Mouse (Mus musculus): ENCODE data around the gene Ctcf.

The Ctcf gene

DNA sequence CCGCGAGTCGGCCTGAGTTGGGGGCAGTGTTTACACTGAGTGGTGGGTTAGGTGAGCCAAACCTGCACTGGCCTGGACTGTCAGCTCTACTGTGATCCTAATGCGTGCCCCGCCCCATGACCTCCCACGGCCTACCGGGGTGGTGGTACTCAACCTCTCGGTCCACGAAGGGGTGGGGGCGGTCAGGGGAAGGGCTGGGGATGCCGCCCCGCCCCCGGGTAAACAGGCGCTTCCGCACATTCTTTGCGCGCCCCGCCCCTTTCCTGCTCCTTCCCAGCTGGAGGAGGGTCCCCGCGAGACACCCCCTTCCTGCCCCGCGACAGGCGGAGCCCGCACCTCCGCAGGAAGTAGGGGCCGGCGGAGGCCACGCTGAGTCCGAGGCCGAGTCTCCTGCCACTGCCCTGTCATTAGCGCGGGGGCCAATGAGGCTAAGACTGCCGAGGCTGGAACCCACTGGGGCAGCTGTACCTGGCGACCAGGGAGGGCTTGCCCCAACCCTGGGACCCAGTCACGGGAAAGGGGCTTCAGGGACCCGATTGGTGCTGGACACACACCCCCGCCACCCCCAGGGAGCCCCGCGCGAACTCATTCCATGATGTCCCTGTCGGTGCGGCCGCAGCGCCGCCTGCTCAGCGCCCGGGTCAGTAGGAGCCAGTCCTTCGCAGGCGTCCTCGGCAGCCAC lies 22.4 kb upstream of the Ctcf start:
- in situ Hi-C loops (cut with MboI; ENCODE audit: unreplicated experiment in 2 of 2) = no loop called here

DNA sequence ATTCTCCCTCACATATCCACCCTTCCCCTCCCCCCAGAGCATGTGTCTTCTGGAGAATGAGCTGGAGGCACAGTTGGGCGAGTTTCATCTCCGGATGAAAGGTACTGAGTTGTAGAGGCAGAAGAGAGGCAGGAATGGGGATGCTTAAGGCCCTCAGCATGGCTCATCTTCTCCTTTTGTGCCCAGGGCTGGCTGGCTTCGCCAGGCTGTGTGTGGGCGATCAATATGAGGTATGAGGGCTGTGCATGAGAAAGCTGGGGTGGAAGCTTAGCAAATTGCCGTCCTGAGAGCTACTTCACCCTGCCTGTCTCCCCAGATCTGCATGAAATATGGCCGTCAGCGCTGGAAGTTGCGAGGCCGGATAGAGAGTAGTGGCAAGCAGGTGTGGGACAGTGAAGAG lies 20.4 kb upstream of the Ctcf start:
- in situ Hi-C loops (cut with MboI; ENCODE audit: unreplicated experiment in 2 of 2) = no loop called here

DNA sequence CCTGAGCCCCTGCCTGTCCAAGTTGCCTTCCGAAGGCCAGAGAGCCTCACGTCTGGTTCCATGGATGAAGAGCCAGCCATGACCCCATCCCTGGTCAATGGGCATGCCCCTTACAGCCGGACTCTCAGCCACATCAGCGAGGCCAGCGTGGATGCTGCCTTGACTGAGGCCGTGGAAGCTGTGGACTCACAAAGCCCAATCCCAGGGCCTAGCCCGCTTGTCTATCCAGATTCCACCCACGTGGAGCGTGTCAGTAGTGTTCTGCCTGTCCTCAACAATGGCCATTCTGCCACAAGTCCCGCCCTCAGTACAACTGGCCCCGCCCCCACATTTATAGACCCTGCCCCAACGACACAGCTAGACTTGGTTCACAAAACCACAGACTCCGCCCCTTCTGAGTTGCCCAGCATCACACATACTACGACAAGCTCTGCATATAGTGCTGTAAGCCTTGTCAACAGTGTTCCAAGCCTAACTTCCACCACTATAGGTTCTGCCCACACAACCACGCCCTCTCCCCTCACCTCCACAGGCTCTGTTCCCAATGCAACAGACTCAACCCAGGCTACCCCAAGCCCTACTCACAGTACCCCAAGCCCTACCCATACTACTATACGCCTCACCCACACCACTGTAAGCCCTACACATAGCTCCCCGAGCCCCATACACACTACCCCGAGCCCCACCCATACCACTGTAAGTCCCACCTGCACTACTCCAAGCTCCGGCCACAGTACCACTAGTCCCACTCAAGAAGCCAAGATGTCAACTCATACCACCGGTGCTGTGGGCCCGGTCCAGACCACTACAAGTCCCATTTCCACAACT lies 18.7 kb upstream of the Ctcf start:
- in situ Hi-C loops (cut with MboI; ENCODE audit: unreplicated experiment in 2 of 2) = no loop called here

DNA sequence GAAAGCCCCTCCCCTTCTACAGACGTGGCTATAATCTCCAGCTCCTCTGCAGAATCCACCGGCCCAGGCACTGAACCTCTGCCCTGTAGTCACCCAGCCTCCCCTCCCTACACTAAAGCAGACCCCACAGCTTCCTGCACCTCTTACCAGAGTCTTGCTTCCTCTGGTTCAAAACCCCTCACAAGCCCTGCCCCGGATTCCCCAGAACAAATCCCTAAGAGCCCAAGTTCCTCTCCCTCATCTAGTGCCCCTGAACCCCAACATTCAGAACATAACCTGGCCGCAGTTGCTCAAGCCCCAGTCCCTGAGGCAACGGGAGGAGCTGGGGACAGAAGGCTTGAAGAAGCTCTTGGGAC lies 18.1 kb upstream of the Ctcf start:
- in situ Hi-C loops (cut with MboI; ENCODE audit: unreplicated experiment in 2 of 2) = no loop called here

DNA sequence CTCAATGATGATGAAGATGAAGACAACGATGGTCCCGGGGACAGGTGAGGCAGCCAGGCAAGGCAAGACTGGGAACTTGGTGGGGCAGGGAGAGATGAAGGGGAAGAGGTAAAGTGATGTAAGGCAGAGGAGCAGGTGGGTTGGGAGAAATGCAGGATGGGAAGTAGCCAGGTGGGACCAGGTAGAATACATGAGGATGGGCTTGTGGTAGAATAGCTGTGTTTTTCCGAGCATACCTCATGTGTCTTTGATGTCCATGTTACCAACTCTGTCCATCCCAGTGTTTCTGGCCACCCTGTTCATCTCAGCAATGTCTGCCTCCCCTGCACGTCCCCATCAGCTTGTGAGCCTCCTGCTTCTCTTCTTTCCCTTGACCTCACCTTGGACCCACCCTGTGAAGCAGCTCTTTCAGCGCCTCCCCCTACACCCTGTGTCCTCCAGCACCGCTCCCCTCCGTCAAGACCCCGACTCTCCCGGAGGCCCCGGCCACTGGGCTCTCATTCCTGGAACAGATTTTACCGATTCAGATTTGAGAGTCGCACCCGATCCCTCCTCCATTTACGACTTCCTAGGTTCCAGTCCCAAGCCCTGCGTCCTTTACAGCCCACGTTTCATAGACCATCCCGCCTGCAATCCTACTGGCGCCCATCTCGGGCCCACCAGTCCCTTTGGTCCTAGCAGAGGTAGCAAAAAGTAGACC lies 17.3 kb upstream of the Ctcf start:
- in situ Hi-C loops (cut with MboI; ENCODE audit: unreplicated experiment in 2 of 2) = no loop called here

DNA sequence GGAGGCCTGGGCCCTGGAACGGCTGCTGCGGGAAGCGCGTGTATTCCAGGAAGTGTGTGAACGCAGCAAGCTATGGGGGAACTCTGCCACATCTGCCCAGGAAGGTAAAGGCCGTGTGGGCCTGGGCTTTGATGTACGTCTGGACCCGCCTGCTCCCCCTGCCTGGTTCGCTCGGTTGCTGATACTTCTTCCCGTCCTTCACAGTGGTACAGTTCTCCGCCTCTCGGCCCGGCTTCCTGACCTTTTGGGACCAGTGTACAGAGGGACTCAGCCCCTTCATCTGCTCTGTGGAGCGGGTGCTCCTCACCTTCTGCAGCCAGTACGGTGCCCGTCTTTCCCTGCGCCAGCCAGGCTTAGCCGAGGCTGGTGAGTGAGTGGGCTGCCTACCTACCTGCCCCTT lies 16.2 kb upstream of the Ctcf start:
- in situ Hi-C loops (cut with MboI; ENCODE audit: unreplicated experiment in 2 of 2) = no loop called here

DNA sequence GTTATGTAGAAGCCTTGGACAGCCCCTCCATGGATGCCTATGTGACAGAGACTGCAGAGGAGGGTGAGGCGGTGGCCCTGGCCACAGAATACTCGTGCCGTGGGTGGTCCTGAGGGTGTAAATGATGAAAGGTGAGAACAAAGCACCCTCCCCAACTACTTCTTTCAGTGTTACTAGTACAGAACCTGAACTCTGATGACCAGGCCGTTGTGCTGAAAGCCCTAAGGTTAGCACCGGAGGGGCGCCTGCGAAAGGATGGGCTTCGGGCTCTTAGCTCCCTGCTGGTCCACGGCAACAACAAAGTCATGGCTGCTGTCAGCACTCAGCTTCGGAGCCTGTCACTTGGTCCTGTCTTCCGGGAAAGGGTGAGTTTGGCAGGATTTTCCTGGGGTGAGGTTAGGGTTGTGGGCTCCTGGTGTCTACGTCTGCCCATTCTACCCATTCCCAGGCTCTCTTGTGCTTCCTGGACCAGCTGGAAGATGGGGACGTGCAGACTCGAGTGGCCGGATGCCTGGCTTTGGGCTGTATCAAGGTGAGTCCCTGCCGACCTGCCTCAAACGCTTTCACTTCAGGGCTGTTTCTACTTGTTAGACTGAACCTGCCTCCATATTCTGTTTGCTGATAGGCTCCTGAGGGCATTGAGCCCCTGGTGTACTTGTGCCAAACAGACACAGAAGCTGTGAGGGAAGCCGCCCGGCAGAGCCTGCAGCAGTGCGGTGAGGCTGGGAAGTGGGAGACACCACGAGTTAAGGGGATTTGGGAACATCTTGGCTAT lies 15.2 kb upstream of the Ctcf start:
- in situ Hi-C loops (cut with MboI; ENCODE audit: unreplicated experiment in 2 of 2) = no loop called here

DNA sequence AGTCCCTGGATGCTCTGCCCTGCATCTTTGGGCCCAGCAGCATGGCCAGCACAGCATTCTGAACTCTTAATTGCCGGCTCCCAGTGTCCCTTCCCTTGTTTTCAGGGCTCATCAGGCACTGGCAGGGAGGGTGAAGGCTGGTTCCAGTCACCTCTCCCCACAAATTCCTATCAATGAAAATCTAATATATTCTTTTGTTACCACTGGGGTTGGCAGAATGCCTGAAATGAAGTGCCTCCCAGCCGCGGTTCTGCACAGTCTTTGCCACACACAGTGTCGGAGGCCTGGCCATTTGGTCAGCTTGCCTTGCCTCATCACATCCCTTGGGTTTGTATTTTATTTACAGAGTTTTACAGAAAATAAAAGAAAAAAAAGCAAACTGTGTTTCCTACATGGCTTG lies 14.5 kb upstream of the Ctcf start:
- in situ Hi-C loops (cut with MboI; ENCODE audit: unreplicated experiment in 2 of 2) = no loop called here

DNA sequence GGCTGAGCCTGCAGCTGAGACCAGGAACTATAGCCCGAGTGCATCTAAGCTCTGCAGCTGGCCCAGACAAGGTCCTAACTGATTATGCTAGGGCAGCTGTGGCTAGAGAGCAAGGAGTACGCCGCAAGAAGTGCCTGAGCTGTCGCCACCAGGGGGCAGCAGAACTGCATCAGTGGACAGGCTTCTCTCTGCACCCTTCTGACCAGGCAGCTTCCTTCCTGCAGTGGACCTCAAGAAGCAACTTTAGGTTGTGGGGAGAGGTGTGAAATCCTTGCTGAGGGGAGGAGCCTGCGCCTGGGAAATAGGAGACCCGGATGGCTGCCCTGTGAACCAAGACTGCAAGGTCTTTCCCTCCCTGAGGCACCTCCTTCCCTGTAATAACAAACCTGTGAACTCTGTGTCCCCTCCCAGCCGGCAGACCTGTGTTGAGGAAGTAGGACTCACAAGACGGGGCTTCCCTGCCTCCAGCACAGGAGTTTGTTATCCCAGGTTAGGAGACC lies 13.9 kb upstream of the Ctcf start:
- in situ Hi-C loops (cut with MboI; ENCODE audit: unreplicated experiment in 2 of 2) = no loop called here

DNA sequence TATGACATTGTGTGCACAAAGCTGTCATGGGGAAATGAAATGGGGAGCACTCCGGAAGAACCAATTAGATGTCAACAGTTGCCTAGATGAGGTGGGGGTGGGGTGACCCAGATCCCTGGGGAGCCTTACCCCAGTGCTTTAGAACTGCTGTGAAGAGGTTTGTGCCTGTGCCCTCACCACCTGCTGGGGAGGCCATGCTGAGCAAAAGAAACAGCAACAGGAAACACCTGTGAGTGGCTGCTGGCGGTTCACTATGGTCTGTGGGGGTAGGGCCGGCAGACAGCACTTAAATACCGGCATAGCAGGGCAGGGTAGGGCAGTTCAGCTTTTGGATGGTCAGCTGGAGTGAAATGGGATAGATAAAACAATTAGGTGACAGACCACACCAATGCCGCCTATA lies 13.2 kb upstream of the Ctcf start:
- in situ Hi-C loops (cut with MboI; ENCODE audit: unreplicated experiment in 2 of 2) = no loop called here

DNA sequence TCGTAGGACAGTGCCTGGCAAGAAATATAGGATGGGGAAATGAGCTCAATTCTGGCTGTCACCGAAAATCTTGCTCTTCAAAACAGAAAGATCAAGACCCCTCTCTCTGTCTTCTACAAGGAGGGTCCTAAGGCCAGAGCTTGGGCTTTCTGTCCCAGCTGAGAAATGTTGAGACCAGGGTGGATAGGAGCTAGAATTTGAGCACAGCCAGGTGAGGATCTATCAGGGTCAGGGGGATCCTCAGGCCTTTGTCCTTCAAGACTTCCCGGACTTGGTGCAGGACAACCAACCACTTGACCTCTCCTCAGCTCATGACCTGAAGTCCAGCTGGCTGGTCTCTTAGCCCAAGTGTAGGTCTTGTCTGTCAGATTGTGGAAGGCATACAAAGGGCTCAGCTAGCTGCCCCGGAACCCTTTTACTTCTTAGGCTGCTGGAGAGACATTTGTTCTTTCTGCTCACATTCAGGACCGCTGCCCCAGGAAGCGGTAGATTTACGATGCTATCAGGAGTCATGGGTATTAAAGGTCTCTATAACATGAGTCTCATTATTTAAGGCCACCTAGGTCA lies 12.6 kb upstream of the Ctcf start:
- in situ Hi-C loops (cut with MboI; ENCODE audit: unreplicated experiment in 2 of 2) = no loop called here

DNA sequence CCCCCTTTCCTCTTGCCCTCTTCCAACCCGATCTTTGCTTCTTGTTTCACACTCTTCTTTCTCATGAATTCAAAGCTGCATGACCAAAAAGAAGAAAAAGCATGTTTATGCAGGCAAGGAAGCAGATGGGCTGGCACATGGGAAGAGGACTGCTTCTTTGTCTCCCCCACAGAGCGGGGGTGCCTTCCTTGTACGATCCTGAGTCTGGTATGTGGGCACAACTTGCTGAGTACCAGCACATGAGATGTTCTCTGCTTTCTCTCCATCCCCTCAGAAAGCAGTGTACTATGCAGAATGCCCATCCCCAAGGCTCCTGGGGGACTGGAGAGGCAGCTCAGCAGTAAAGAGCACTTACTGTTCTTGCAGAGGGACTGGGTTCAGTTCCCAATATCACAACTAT lies 12.0 kb upstream of the Ctcf start:
- in situ Hi-C loops (cut with MboI; ENCODE audit: unreplicated experiment in 2 of 2) = no loop called here

DNA sequence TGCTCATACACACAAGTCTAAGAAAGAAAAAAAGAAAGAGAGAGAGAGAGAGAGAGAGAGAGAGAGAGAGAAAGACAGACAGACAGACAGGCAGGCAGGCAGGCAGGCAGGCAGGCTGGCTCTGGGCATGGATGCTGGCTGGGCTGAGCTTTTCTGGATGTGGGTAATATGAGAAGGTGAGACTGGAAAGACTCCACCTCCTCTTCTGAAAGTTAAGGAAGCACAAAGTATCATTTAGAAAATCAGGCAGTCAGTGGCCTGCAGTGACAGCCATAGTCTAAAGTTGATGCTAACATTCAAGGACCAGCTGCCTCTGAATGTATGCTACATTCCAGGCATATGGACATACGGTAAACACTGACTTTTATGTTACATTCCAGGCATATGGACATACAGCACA lies 11.5 kb upstream of the Ctcf start:
- in situ Hi-C loops (cut with MboI; ENCODE audit: unreplicated experiment in 2 of 2) = no loop called here

DNA sequence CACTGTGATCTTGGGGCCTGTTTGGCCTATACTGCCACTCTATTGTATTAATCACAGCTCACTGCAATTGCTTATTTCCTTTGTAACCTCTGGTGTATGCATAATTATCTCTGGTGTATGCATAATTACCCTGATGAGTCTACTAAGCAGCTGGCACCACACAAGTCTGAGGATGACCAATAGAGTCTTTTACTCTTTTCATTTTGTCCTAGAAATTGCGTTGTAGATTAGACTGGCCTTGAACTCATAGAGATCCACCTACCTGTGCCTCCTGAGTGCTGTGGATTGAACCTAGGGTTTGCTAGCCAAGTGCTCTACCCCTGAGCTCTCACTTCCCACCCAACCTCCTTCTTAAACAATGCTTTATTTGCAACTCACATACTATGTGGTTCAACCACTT lies 10.3 kb upstream of the Ctcf start:
- in situ Hi-C loops (cut with MboI; ENCODE audit: unreplicated experiment in 2 of 2) = no loop called here

DNA sequence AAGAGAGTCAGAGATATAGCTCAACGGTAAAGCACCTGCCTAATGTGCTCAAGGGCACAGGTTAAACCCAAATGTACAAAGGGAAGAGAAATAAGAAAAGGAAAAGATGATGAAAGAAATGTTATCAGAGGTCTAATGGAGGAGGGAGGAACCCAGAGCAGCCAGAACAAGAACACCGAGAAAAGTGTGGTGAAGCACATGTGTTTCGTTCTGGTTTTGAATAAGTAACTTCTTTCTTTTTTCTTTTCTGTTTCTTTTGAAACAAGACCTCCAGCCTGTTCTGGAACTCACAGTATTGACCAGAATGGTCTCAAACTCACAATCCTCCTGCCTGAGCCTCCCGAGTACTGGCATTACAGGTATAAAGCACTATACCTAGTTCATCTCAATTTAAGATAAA lies 7.0 kb upstream of the Ctcf start:
- in situ Hi-C loops (cut with MboI; ENCODE audit: unreplicated experiment in 2 of 2) = no loop called here

DNA sequence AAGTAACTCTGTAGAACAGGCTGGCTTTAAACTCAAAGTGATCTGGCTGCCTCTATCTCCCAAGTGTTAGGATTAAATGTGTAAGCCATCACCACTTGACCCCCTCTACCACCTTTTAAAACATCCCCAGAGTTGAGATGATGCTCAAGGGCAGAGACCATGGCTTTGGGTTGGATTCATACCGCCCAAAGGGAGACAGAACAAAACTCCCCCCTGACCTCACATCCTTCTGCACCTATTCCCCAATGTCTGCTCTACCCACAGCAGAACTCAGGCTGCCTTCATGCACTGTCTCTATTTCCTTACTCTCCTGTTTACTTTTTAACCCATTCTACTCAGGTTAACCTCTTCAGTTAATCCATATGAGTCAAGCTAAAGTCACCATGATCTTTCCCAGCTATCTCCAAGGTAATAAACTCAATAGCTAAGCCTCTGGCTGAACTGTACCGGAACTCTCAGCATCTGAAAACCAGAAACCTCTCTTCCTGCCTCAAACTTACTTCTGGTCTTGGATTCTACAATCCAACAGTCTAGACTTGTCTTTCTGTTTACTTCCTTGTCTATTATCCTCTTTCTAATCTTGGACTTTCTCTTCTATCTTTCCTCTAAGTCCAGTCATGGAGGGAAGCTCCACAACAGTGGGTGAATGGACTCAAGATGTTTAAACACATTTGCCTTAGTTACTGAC lies 1.5 kb upstream of the Ctcf start:
- in situ Hi-C loops (cut with MboI; ENCODE audit: unreplicated experiment in 2 of 2) = loop anchor here in 1 of 2 experiments (5.0 kb wide), 1 partner anchor 52 kb away; the partner anchor contains the start of gene Carmil2

DNA sequence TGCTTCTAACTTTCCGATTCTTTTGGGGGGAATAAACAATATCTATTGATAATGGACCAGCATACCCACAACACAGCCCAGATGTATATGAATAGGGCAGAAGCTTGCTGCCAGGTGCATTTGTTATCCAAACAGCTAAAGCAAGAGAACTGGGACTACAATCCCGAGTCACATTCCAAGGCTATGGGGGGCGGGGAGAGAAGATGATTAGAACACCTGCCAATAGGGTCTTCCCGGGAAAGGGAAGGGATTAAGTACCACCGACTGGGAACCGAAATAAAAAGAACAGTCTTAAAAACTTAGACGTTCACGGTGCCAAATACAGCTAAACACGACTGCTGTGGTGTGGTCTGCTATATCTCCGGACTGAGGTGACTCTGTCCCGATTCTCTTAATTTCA lies 887 bp upstream of the Ctcf start:
- in situ Hi-C loops (cut with MboI; ENCODE audit: unreplicated experiment in 2 of 2) = loop anchor here in 1 of 2 experiments (5.0 kb wide), 1 partner anchor 52 kb away; the partner anchor contains the start of gene Carmil2

DNA sequence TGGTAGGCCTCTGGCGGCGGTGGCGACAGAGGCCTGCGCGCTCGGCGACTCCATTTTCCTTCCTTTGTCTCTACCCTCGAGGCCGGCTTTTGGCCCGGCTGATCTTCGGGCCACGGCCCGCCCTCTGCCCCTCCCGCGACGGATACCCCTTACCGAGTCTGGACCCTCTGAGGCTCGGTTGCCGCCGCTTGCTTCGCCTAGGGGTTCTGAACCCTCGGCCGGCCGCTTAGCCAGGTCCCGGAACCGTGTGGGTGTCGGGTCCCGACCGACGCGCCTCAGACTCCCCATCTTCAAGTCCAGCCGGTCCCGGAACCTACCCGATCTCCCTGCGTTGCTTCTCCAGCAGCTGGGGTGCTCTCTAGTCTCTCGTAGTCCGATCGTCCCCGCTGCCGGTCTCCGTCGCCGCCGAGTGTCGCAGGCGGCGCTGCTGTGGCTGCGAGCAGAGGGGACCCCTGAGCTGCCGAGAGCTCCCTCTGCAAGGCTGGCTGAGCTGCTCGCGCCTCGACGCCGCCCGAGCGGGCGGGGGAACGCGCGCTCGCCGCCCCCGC lies 669 bp downstream of the Ctcf start, which contains the start of gene Agrp:
Gene Agrp (minus strand): TSS at position 431 of the 548 bp plus-strand sequence.
- in situ Hi-C loops (cut with MboI; ENCODE audit: unreplicated experiment in 2 of 2) = loop anchor here in 1 of 2 experiments (5.0 kb wide), 1 partner anchor 50 kb away; the partner anchor contains the start of gene Carmil2

DNA sequence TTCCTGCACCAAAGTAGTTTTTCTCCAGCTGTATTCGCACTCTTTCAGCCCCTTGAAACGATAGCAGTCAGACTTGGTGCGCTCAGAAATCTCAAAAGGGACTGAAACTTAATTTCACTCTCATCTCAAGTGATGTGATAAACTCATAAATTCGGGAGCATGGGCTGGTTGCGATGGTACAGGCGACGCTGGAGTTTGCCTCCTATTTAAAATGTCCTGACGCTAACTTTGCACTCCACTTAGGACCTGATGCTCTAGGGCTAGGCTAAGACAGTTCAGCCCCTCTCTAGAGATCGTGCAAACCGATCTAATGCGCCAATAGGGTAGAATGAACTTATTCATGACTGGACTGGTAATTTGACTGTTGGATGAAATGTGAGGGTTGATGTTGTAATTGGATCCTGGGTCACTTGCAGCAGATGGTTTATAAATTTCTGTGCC lies 1.3 kb downstream of the Ctcf start:
- in situ Hi-C loops (cut with MboI; ENCODE audit: unreplicated experiment in 2 of 2) = loop anchor here in 1 of 2 experiments (5.0 kb wide), 1 partner anchor 50 kb away; the partner anchor contains the start of gene Carmil2

All from v-Abl transformed pro-B cells (cell line).